Mouse (Mus musculus) stomach, postnatal 0 days (tissue): ENCODE results near the gene Cops8. TPM values are rescaled to one million over a fixed set of nuclear protein-coding genes. Genes with fewer than 3 reads are reported as not detected.

Experiments
- ATAC-seq: fragments of 200-750 bp; cut with Nextera tagmentation; 2 replicates; pipeline ENCODE4 v1.8.0; 2017; ENCODE audit not compliant: low FRiP score, low TSS enrichment
- DNase-seq: peaks from one replicate; pipeline ENCODE4 v3.0.0-alpha.2; 2016; ENCODE audit warnings: low spot score
- H3K27ac ChIP-seq: fragments of 300-500 bp; sonication (generic); replicated peaks from 2 replicates; pipeline ENCODE4 v1.5.1; 2014; ENCODE audit warnings: mild to moderate bottlenecking, control low read depth
- H3K27me3 ChIP-seq: fragments of 300-500 bp; sonication (generic); 2 replicates; pipeline ENCODE4 v1.6.1; 2014; ENCODE audit warnings: low read length; ENCODE audit not compliant: control insufficient read depth, insufficient read depth
- H3K36me3 ChIP-seq: fragments of 300-500 bp; sonication (generic); 2 replicates; pipeline ENCODE4 v1.6.1; 2014; ENCODE audit warnings: low read length, mixed read lengths; ENCODE audit not compliant: control insufficient read depth, insufficient read depth
- H3K4me1 ChIP-seq: fragments of 300-500 bp; sonication (generic); replicated peaks from 2 replicates; pipeline ENCODE4 v1.6.1; 2014; ENCODE audit warnings: antibody characterized with exemption; ENCODE audit not compliant: control insufficient read depth, insufficient read depth
- H3K4me2 ChIP-seq: fragments of 300-500 bp; sonication (generic); replicated peaks from 2 replicates; pipeline ENCODE4 v1.6.1; 2014; ENCODE audit warnings: low read depth, mild to moderate bottlenecking, control low read depth, moderate library complexity
- H3K4me3 ChIP-seq: fragments of 300-500 bp; sonication (generic); 2 replicates; pipeline ENCODE4 v1.5.1; 2014; ENCODE audit warnings: low read depth, low read length, control low read depth
- H3K9ac ChIP-seq: fragments of 300-500 bp; sonication (generic); 2 replicates; pipeline ENCODE4 v1.6.1; 2014; ENCODE audit warnings: mild to moderate bottlenecking, low read length, control low read depth, mixed read lengths
- H3K9me3 ChIP-seq: fragments of 300-500 bp; sonication (generic); 2 replicates; pipeline ENCODE4 v1.6.1; 2016; ENCODE audit warnings: low read length; ENCODE audit not compliant: control insufficient read depth
- CTCF ChIP-seq: IDR thresholded peaks from 2 replicates; pipeline ENCODE4 v1.5.1; 2016; ENCODE audit warnings: antibody characterized with exemption, low read depth, mild to moderate bottlenecking, moderate library complexity
- EP300 ChIP-seq: optimal IDR thresholded peaks from 2 replicates; pipeline ENCODE3; 2016; ENCODE audit warnings: antibody characterized with exemption
- WGBS: fragments of 180-500 bp; shearing (Covaris S2); extraction: QIAGEN DNeasy Blood & Tissue Kit; methylation state at CpG from one replicate; pipeline ENCODE4 v1.1.7; 2014; 5-methylcytosine and 5-hydroxymethylcytosine counted together
- polyA plus RNA-seq: library from polyadenylated mRNA; unstranded; fragments of >200 nt; fragmentation: Nextera tagmentation; extraction: Ambion mirVana; gene quantifications from 2 replicates; pipeline ENCODE4 v1.2.1, GENCODE M21; 2015

The Cops8 gene
- polyA plus RNA-seq, 1 experiment from 2014 or later = 65.7 TPM

GRCm38 (mm10) chr1:90592784-90593183 is 10.0 kb upstream of the Cops8 start:
- no peak for TF ChIP-seq EP300
- TF ChIP-seq CTCF = peak; percentile 97
- Histone ChIP-seq H3K27ac (no peak overlapping the region), H3K27me3 (no peaks in the 10 kb centered on the region), H3K4me2 (no peak overlapping the region), H3K9ac (no peak overlapping the region), H3K4me3 (no peak overlapping the region), H3K4me1 (no peaks in the 10 kb centered on the region), H3K9me3 (no peaks in the 10 kb centered on the region), H3K36me3 (no peaks in the 10 kb centered on the region)
- DNase-seq (peak; percentile 80), ATAC-seq (no peak; the same call in 1 of the 2 replicates)
- WGBS = 15% methylated on average over 6 of the region's 6 CpGs

DNA sequence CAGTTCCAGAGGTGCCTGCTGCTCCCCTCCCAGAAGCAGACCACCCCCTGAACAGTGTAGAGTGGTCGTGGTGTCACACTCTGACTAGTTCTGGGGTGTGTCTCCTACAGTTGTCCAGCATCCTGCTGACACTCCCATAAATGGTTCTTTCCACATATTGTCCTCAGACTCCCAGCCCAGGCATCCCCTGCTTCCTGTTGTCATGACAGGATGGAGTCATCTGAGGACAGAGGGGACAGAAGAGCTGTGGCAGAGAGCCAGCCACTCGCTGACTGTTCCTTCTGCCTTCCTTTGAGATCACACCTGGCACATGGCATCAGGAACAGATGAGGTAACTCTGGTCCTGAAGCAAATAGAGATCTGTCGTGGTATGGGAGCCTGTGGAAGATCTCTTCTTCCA is 3.6 kb upstream of the Cops8 start:
- TF ChIP-seq EP300 = no peak
- TF ChIP-seq CTCF = no peak
- no peak overlapping the region for H3K4me2 ChIP-seq
- ATAC-seq (no peak), DNase-seq (no peak)
- no peak overlapping the region for H3K27ac ChIP-seq
- 36% methylated on average over 3 of the region's 3 CpGs for WGBS
- H3K36me3 ChIP-seq = no peaks in the 10 kb centered on the region
- H3K4me3 ChIP-seq = no peak overlapping the region
- no peaks in the 10 kb centered on the region for H3K9me3 ChIP-seq
- no peaks in the 10 kb centered on the region for H3K4me1 ChIP-seq
- H3K27me3 ChIP-seq = no peaks in the 10 kb centered on the region
- no peak overlapping the region for H3K9ac ChIP-seq

DNA sequence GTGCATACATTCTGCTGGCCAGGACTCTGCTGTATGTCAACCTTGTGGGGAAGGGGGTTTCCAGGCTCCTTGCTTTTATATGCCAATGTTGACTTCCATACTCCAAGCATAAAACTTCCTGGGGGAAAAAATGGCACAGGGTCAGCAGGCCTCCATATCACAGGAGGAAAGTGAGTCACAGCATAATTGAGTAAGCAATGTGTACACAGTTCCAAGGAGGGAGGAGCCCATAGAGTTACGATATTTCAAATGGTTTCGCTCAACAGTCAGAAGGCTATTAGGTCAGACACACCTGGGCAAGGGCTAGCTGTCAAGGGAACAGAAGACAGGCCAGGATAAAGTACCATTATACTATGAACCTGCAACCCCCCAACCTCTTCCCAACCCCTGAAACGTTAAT is 1.7 kb upstream of the Cops8 start:
- TF ChIP-seq EP300 (no peak), CTCF (no peak)
- DNase-seq = peak; percentile 63
- Histone ChIP-seq H3K36me3 (no peaks in the 10 kb centered on the region), H3K4me3 (no peak overlapping the region), H3K9ac (no peak overlapping the region), H3K4me1 (no peaks in the 10 kb centered on the region), H3K4me2 (no peak overlapping the region), H3K27me3 (no peaks in the 10 kb centered on the region), H3K9me3 (no peaks in the 10 kb centered on the region), H3K27ac (0 out of 2 replicates have a peak overlapping the region, but pooled peaks have one; percentile 36)
- peak; percentile 85 for ATAC-seq
- WGBS = 39% methylated on average over 3 of the region's 3 CpGs

DNA sequence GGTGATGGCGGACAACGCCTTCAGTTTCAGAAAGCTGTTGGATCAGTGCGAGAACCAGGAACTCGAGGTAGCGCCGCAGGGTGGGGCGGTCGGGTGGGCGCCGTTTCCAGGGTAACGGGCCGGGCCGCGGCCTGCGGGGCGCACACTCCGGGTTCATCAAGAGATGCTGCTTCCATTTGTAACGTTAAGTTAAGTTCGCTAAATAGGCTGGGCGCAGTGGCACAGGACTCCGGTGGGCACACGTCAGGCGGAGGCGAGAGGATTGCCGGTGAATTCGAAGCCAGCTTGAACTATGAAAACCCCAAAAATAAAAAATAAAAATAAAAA is 743 bp downstream of the Cops8 start:
- H3K4me1 ChIP-seq = no peaks in the 10 kb centered on the region
- WGBS = under 1% methylated on average over 26 of the region's 26 CpGs
- H3K4me2 ChIP-seq = peak overlapping the region; percentile 56
- peaks cover 9% of the 10 kb centered on the region for H3K36me3 ChIP-seq
- ATAC-seq = peak; percentile 31
- DNase-seq = no peak
- 0 out of 2 replicates have a peak overlapping the region, but pooled peaks have one; percentile 56 for H3K27ac ChIP-seq
- H3K9ac ChIP-seq = peak overlapping the region; percentile 94
- H3K4me3 ChIP-seq = peak overlapping the region; percentile 89
- no peaks in the 10 kb centered on the region for H3K9me3 ChIP-seq
- TF ChIP-seq EP300 = no peak
- TF ChIP-seq CTCF = no peak
- H3K27me3 ChIP-seq = no peaks in the 10 kb centered on the region

GRCm38 (mm10) chr1:90609363-90609762 is 6.6 kb downstream of the Cops8 start:
- no peak for ATAC-seq
- H3K36me3 ChIP-seq = peaks cover 40% of the 10 kb centered on the region
- no peaks in the 10 kb centered on the region for H3K27me3 ChIP-seq
- no peak overlapping the region for H3K27ac ChIP-seq
- no peak overlapping the region for H3K9ac ChIP-seq
- H3K9me3 ChIP-seq = no peaks in the 10 kb centered on the region
- no peak for TF ChIP-seq EP300
- no peak for TF ChIP-seq CTCF
- DNase-seq = no peak
- WGBS = 75% methylated on average over 5 of the region's 5 CpGs
- no peak overlapping the region for H3K4me3 ChIP-seq
- H3K4me1 ChIP-seq = no peaks in the 10 kb centered on the region
- H3K4me2 ChIP-seq = no peak overlapping the region

DNA sequence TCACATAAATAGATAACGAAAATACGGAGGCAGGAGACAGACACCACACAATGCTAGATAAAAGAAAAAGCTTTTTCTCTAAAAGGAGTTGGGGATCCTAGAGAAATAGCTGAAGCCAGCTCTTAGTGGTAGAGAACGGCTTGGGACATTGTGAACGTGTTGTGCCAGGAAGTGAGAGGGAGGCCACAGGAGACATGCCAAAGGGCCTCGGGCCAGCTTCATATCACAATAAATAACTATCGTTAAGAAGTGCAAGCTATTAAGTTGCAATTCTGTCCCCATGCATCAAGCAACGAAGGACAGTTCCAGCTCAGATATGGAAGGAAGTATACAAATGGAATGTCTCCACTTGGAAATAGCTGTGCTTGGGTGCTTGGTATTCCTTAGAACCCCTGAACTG is 14.5 kb downstream of the Cops8 start:
- DNase-seq = no peak
- peaks cover 11% of the 10 kb centered on the region; the same call in 1 of the 2 replicates for H3K36me3 ChIP-seq
- no peaks in the 10 kb centered on the region for H3K9me3 ChIP-seq
- WGBS = 78% methylated on average over 7 of the region's 7 CpGs
- TF ChIP-seq CTCF (no peak), EP300 (no peak)
- no peaks in the 10 kb centered on the region for H3K27me3 ChIP-seq
- no peak overlapping the region for H3K27ac ChIP-seq
- no peak for ATAC-seq
- H3K4me1 ChIP-seq = no peaks in the 10 kb centered on the region
- no peak overlapping the region for H3K4me3 ChIP-seq
- no peak overlapping the region for H3K9ac ChIP-seq
- H3K4me2 ChIP-seq = no peak overlapping the region
